Mouse (Mus musculus) lung, embryonic 15.5 days (tissue): ENCODE data around the gene Slc44a3. TPM values are rescaled to one million over a fixed set of nuclear protein-coding genes. Genes with fewer than 3 reads are reported as not detected.

ENCODE experiments used
- ATAC-seq: fragments of 200-750 bp; cut with Nextera tagmentation; 2 replicates; pipeline ENCODE4 v1.8.0; 2017; ENCODE audit warnings: moderate number of reproducible peaks, borderline replicate concordance; ENCODE audit not compliant: low FRiP score, low TSS enrichment; ENCODE audit errors: extremely low read depth
- H3K27ac ChIP-seq: fragments of 300-500 bp; sonication (generic); 2 replicates; pipeline ENCODE4 v1.5.1; 2015; ENCODE audit warnings: moderate library complexity, mild to moderate bottlenecking, inconsistent platforms
- H3K27me3 ChIP-seq: fragments of 300-500 bp; sonication (generic); 2 replicates; pipeline ENCODE4 v1.6.1; 2015; ENCODE audit warnings: inconsistent platforms
- H3K36me3 ChIP-seq: fragments of 300-500 bp; sonication (generic); 2 replicates; pipeline ENCODE4 v1.6.1; 2015; ENCODE audit warnings: inconsistent platforms
- H3K4me1 ChIP-seq: fragments of 300-500 bp; sonication (generic); 2 replicates; pipeline ENCODE4 v1.6.1; 2015; ENCODE audit warnings: inconsistent platforms
- H3K4me2 ChIP-seq: fragments of 300-500 bp; sonication (generic); 2 replicates; pipeline ENCODE4 v1.6.1; 2015; ENCODE audit warnings: inconsistent platforms, mild to moderate bottlenecking, moderate library complexity
- H3K4me3 ChIP-seq: fragments of 300-500 bp; sonication (generic); 2 replicates; pipeline ENCODE4 v1.5.1; 2015; ENCODE audit warnings: mild to moderate bottlenecking, inconsistent platforms
- H3K9ac ChIP-seq: fragments of 300-500 bp; sonication (generic); 2 replicates; pipeline ENCODE4 v1.6.1; 2015; ENCODE audit warnings: inconsistent platforms
- H3K9me3 ChIP-seq: fragments of 300-500 bp; sonication (generic); 2 replicates; pipeline ENCODE4 v1.6.1; 2016; ENCODE audit warnings: inconsistent platforms
- WGBS: fragments of 180-500 bp; shearing (Covaris S2); methylation state at CpG from one replicate; pipeline ENCODE4 v1.1.7; 2015; 5-methylcytosine and 5-hydroxymethylcytosine counted together
- polyA plus RNA-seq: library from polyadenylated mRNA; unstranded; fragments of >200 nt; fragmentation: Nextera tagmentation; extraction: Ambion mirVana; gene quantifications from 2 replicates; pipeline ENCODE4 v1.2.1, GENCODE M21; 2015

Slc44a3 gene
- polyA plus RNA-seq, 1 experiment from 2014 or later: 16.5 TPM

DNA sequence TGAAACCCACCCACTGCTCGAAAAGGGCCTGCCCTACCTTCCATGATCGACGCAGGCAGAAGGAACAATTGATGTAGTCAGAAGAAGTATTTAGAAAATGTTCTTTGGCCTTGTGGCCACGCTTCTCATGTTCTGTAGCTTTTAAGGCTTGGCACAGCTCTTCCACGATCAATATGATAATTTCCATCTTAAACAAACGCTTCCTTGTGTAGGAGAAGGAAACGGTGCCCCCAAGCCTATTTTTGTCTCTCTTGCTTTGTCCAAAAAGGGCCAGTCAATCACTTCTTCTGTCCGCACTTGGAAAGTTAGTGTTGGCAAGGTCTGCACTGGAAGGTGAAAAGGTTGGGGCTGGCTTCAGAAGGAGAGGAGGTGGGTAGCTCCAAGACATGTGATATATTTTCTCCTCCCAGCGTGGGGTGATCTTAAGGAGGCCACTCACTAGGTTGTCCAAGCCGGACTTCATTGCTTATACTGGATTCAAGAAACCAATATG lies 10.5 kb downstream of the Slc44a3 start:
- Histone ChIP-seq H3K27ac (no peak overlapping the region), H3K9ac (no peak overlapping the region), H3K4me1 (peaks cover 9% of the 10 kb centered on the region), H3K4me2 (no peak overlapping the region), H3K27me3 (no peaks in the 10 kb centered on the region), H3K36me3 (no peaks in the 10 kb centered on the region), H3K9me3 (no peaks in the 10 kb centered on the region), H3K4me3 (no peak overlapping the region)
- 75% methylated on average over 10 of the region's 10 CpGs for WGBS
- ATAC-seq: no peak

DNA sequence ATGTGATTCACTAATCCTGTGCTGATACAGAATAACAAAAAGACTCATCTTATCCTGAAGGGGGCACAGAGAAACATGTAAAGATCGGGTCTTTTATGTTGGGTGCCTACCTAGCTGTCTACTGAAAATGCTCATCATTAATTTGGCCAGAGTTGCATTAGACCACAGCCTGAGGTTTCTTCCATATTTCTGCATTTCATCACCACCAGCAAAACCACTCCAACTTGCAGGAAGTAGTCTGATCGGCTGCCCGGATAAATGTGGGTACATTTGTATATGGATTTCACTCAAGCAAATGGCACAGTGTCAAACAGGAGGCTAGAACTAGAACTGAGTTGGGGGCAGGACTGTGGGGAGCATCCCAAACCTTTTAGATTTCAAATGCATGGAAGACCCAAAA lies 11.1 kb downstream of the Slc44a3 start:
- Histone ChIP-seq H3K36me3 (no peaks in the 10 kb centered on the region), H3K9me3 (no peaks in the 10 kb centered on the region), H3K27me3 (no peaks in the 10 kb centered on the region), H3K9ac (no peak overlapping the region), H3K4me1 (peaks cover 3% of the 10 kb centered on the region), H3K4me3 (no peak overlapping the region), H3K27ac (no peak overlapping the region), H3K4me2 (no peak overlapping the region)
- no peak for ATAC-seq
- WGBS: 74% methylated on average over 3 of the region's 3 CpGs

DNA sequence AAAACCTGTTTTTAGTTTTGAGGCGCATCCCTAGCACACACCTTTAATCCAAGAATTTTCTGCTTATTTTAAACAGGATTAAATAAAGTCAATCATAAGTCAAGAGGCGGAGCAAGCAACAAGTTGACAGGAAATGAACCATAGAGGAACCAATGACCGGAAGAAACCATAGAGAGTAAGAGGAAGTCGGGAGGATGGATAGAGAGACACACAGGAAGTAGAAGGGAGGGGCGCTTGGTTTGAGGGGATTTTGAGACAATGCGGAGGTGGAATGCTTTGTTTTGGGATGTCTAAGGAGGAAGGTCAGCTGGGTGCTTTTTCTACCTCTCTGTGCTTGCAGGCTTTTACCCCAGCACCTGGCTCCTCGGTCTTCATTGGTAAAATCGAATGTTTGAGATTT lies 15.2 kb downstream of the Slc44a3 start:
- no peaks in the 10 kb centered on the region for H3K4me1 ChIP-seq
- H3K27ac ChIP-seq: no peak overlapping the region
- no peak for ATAC-seq
- 90% methylated on average over 8 of the region's 8 CpGs for WGBS
- no peaks in the 10 kb centered on the region for H3K9me3 ChIP-seq
- no peaks in the 10 kb centered on the region for H3K27me3 ChIP-seq
- no peak overlapping the region for H3K9ac ChIP-seq
- no peak overlapping the region for H3K4me2 ChIP-seq
- H3K36me3 ChIP-seq: no peaks in the 10 kb centered on the region
- H3K4me3 ChIP-seq: no peak overlapping the region

DNA sequence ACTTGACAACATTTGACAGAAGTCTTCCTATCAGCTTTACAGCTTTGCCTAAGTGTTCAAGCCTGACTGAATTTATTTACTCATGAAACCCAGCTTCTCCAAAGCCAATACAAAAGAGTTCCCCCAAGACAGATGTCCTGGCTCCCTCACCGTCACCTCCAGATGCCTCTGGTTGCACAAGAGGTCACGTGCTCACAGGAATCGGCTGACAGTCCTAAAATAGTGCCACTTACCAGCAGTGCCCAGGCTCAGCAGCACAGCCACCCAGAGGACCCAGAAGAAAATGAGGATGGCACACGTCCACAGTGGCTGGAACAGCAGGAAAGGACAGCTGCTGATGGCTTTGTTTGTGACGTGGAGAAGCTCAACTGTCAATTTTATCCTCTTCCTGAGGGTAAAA lies 23.1 kb downstream of the Slc44a3 start:
- Histone ChIP-seq H3K27me3 (no peaks in the 10 kb centered on the region), H3K36me3 (no peaks in the 10 kb centered on the region), H3K27ac (no peak overlapping the region), H3K4me1 (0 out of 2 replicates have a peak, but pooled peaks cover 5% of the 10 kb centered on the region), H3K4me3 (no peak overlapping the region), H3K4me2 (no peak overlapping the region), H3K9ac (no peak overlapping the region), H3K9me3 (no peaks in the 10 kb centered on the region)
- 38% methylated on average over 5 of the region's 5 CpGs for WGBS
- ATAC-seq: no peak

DNA sequence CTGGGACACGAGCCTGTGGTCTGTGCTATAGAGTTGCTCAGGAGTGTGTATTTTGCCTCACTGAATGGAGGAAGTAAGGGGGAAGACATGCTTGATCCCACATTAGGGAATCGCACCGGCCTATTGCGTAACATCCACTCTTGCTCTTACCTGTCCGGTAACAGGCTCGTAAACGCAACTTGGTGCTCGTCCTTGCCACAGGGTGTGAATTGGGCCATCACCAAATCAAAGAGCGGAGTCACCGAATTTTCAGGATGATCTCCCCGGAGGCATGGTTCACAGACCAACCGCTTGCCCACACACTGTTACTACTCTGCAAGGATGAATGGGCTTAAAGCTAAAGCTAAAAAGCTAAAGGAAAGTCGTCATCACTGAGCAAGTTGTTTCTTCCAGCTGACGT lies 24.5 kb downstream of the Slc44a3 start:
- no peak overlapping the region for H3K4me2 ChIP-seq
- no peak overlapping the region for H3K9ac ChIP-seq
- WGBS: 90% methylated on average over 14 of the region's 14 CpGs
- no peak overlapping the region for H3K27ac ChIP-seq
- no peak overlapping the region for H3K4me3 ChIP-seq
- no peaks in the 10 kb centered on the region for H3K36me3 ChIP-seq
- no peaks in the 10 kb centered on the region for H3K9me3 ChIP-seq
- no peaks in the 10 kb centered on the region for H3K27me3 ChIP-seq
- H3K4me1 ChIP-seq: 0 out of 2 replicates have a peak, but pooled peaks cover 5% of the 10 kb centered on the region
- ATAC-seq: no peak

DNA sequence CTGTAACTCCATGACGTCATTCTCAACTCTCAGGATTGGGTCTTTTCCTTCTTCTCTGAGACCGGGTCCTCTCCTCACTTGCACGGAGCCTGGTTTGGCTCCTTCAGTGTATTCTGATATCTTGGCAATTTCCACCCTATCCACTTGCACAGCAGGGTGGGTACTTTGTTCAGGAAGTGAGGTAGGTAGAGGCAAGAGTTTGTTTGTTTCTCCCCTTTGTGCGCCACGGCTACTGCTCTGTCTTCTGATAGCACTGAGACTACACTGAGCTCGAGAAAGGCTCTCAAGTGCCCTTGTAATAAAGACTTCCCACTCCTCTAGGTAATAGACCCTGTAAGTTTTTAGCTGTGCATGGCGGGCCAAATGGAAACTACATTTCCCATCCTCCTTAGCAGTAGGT lies 25.4 kb downstream of the Slc44a3 start:
- no peak for ATAC-seq
- no peak overlapping the region for H3K4me3 ChIP-seq
- no peaks in the 10 kb centered on the region for H3K27me3 ChIP-seq
- H3K27ac ChIP-seq: 0 out of 2 replicates have a peak overlapping the region, but pooled peaks have one; percentile 26
- no peak overlapping the region for H3K4me2 ChIP-seq
- H3K9ac ChIP-seq: no peak overlapping the region
- H3K36me3 ChIP-seq: no peaks in the 10 kb centered on the region
- 0 out of 2 replicates have a peak, but pooled peaks cover 5% of the 10 kb centered on the region for H3K4me1 ChIP-seq
- WGBS: 73% methylated on average over 7 of the region's 7 CpGs
- H3K9me3 ChIP-seq: no peaks in the 10 kb centered on the region

DNA sequence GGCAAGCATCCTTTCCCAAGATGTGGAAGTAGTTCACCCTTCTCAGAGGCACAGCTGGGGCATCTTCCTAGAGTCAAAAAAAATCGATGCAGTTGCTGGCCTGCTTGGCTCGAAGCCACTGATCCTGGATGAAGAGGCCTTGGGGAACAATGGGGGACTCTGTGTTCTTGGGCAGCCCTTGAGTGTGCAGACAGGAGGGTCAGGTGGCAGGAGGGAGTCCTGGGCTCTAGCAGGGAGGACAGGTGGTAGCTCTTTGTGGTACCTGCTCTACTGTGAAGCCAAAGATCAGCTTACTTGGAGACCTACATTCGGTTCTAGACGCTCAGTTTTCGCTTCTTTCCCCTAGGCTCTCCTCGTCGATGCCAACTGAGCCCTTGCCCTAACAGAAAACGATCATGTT lies 26.0 kb downstream of the Slc44a3 start:
- 64% methylated on average over 8 of the region's 8 CpGs for WGBS
- Histone ChIP-seq H3K4me1 (0 out of 2 replicates have a peak, but pooled peaks cover 5% of the 10 kb centered on the region), H3K9ac (no peak overlapping the region), H3K36me3 (no peaks in the 10 kb centered on the region), H3K9me3 (no peaks in the 10 kb centered on the region), H3K4me3 (no peak overlapping the region), H3K27me3 (no peaks in the 10 kb centered on the region), H3K4me2 (no peak overlapping the region), H3K27ac (0 out of 2 replicates have a peak overlapping the region, but pooled peaks have one; percentile 26)
- ATAC-seq: no peak

DNA sequence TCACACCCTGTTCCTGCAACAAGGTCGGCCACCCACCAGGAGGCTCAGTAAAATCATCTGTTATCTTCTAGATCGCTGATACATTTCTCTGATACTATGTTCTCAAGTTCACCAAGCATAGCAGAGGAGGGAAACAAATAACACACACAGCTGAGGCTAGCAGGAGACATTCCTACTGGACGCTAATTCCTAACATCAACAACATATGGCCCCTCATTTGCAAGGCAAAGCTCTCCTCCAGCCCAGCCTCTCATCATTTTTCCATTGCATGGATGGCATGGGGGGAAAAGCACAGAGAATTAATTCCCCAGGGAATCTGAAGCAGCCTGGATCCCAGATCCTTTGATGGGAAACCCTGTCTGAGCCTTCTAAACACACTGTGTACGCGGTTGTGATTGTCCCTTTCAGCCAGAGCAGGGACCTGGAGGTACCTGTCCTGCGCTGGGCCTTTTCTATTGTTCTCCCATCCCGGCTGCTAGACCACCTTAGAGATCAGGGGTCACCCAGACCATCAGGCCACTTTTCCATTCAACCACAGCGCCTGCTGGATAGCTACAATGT lies 27.2 kb downstream of the Slc44a3 start:
- 63% methylated on average over 8 of the region's 8 CpGs for WGBS
- ATAC-seq: no peak
- H3K27ac ChIP-seq: no peak overlapping the region

DNA sequence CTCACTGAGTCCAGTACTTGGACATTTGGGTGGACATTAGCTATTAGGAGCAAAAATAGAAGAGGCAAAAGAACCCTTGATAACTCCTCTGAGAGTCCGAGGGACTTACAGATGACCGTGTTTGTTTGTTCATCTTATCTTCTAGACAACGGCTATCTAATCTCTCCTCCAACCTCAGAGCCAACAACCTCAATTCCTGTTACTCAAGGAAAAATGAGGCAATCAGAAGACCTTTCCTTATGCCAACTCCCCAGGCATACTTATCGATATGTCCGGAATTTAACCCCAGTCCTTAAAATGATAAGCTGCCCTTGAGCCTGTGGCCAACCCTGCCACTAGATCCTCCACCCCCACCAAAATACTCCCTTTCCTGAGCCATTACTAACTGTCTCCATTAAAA lies 31.5 kb downstream of the Slc44a3 start:
- Histone ChIP-seq H3K9me3 (no peaks in the 10 kb centered on the region), H3K36me3 (no peaks in the 10 kb centered on the region), H3K4me1 (no peaks in the 10 kb centered on the region), H3K4me3 (no peak overlapping the region), H3K27me3 (no peaks in the 10 kb centered on the region), H3K4me2 (no peak overlapping the region), H3K9ac (no peak overlapping the region), H3K27ac (no peak overlapping the region)
- no peak for ATAC-seq
- 24% methylated on average over 5 of the region's 5 CpGs for WGBS

More for the DNA sequence above, 27.2 kb downstream of the Slc44a3 start:
- no peaks in the 10 kb centered on the region for H3K9me3 ChIP-seq
- H3K27me3 ChIP-seq: no peaks in the 10 kb centered on the region
- no peak overlapping the region for H3K9ac ChIP-seq
- H3K4me1 ChIP-seq: 0 out of 2 replicates have a peak, but pooled peaks cover 5% of the 10 kb centered on the region
- H3K4me2 ChIP-seq: no peak overlapping the region
- H3K36me3 ChIP-seq: no peaks in the 10 kb centered on the region
- no peak overlapping the region for H3K4me3 ChIP-seq

DNA sequence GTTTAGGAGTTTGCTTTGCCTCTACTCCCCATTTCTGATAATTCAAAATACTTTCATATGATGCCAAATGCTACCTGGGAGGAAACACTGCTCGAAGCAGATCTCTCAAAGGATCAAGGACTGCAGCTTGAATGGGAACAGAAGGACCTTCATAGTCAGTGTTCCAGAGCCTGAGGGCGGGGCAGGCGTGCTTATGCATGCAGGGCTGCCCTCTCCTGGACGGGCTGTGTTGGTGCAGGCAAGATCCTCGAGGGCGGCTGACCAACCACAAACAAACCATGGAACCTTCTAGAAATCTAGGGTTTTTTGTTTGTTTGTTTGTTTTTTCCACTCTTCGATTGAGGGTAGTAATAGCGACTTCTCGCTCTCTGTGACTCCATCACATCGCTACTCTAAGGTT lies 32.0 kb downstream of the Slc44a3 start:
- WGBS: 49% methylated on average over 10 of the region's 10 CpGs
- Histone ChIP-seq H3K27me3 (no peaks in the 10 kb centered on the region), H3K4me3 (no peak overlapping the region), H3K4me2 (no peak overlapping the region), H3K9me3 (no peaks in the 10 kb centered on the region), H3K9ac (no peak overlapping the region), H3K36me3 (no peaks in the 10 kb centered on the region), H3K4me1 (no peaks in the 10 kb centered on the region), H3K27ac (no peak overlapping the region)
- peak; percentile 35; the same call in 1 of the 2 replicates for ATAC-seq

DNA sequence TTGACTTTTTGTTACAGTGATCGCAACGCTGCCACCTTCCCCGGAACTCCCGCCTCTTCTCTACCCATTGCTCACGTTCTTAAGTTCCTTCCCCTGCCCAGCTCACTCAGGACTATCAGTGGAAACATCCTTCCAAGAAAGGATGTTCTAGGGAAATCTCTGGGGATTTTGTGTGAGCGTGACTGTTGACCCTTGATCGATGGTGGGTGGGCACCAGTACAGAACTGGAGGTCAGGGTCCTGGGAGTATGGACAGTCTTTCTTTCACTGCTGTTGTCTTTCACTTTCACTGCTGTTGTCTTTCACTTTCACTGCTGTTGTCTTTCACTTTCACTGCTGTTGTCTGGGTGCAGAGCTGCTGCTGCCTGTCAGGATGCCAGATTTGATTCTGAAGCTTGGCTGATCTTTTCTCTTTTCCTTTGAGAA lies 38.2 kb downstream of the Slc44a3 start:
- peaks cover 5% of the 10 kb centered on the region for H3K4me1 ChIP-seq
- H3K27me3 ChIP-seq: no peaks in the 10 kb centered on the region
- H3K4me2 ChIP-seq: no peak overlapping the region
- no peaks in the 10 kb centered on the region for H3K9me3 ChIP-seq
- 78% methylated on average over 7 of the region's 7 CpGs for WGBS
- H3K9ac ChIP-seq: no peak overlapping the region
- ATAC-seq: no peak
- no peaks in the 10 kb centered on the region for H3K36me3 ChIP-seq
- H3K27ac ChIP-seq: no peak overlapping the region
- no peak overlapping the region for H3K4me3 ChIP-seq

DNA sequence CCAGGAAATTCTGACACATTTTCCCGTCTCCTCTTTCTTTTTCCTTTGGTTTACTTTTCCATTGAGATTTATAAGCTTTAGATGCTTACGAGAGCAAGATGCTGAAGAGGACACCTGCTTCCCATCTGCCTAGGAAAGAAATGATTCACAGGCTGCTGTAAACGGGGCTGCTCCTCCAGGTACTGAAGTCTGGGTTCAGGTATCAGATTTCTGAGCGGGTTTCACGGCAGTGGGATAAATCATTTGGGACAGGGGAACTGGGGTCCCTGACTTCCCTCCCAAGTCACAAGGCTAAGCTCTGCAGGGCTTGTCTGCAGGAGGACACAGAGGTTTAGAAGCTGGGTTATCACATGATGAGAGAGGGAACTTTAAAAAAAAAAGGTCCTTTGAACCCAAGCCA lies 40.2 kb downstream of the Slc44a3 start:
- no peaks in the 10 kb centered on the region for H3K36me3 ChIP-seq
- no peaks in the 10 kb centered on the region for H3K27me3 ChIP-seq
- ATAC-seq: no peak
- no peaks in the 10 kb centered on the region for H3K9me3 ChIP-seq
- no peak overlapping the region for H3K9ac ChIP-seq
- H3K4me1 ChIP-seq: peaks cover 5% of the 10 kb centered on the region
- no peak overlapping the region for H3K4me2 ChIP-seq
- H3K4me3 ChIP-seq: no peak overlapping the region
- 41% methylated on average over 5 of the region's 5 CpGs for WGBS
- no peak overlapping the region for H3K27ac ChIP-seq
